Mouse (Mus musculus) brain, embryonic 14.5 days (tissue): ENCODE results near the gene Gm17409.

Experiments used
- CTCF ChIP-seq: fragments of 200-500 bp; IDR thresholded peaks from 2 replicates; pipeline ENCODE4 v1.5.1; 2012; ENCODE audit warnings: inconsistent platforms, mild to moderate bottlenecking, moderate library complexity, borderline replicate concordance; ENCODE audit not compliant: insufficient read depth, insufficient read length; ENCODE audit errors: extremely low read depth
- POLR2A ChIP-seq: fragments of 200-500 bp; IDR thresholded peaks from 2 replicates; pipeline ENCODE4 v1.6.1; 2012; ENCODE audit warnings: mild to moderate bottlenecking, inconsistent platforms, borderline replicate concordance; ENCODE audit not compliant: poor library complexity, insufficient read depth, insufficient read length, severe bottlenecking; ENCODE audit errors: extremely low read depth

- TF ChIP-seq CTCF (no peak), POLR2A (no peak)
Measured at GRCm38 (mm10) chr2:58486441-58487278, 16.7 kb downstream of the Gm17409 start.
